Mouse (Mus musculus) ES-Bruce4 (cell line): ENCODE data around the gene Rassf3. TPM values are rescaled to one million over a fixed set of nuclear protein-coding genes. Genes with fewer than 3 reads are reported as not detected.

Source experiments
- H3K27ac ChIP-seq: 2 replicates; pipeline ENCODE4 v1.5.1; 2012; ENCODE audit warnings: low read length, inconsistent platforms; ENCODE audit not compliant: insufficient read depth
- H3K27me3 ChIP-seq: 2 replicates; pipeline ENCODE4 v1.6.1; 2012; ENCODE audit warnings: mild to moderate bottlenecking, low read length, inconsistent platforms; ENCODE audit not compliant: control insufficient read depth, poor library complexity, insufficient read depth, severe bottlenecking
- H3K36me3 ChIP-seq: 2 replicates; pipeline ENCODE4 v1.6.1; 2012; ENCODE audit warnings: inconsistent platforms, mild to moderate bottlenecking, low read length, moderate library complexity; ENCODE audit not compliant: control insufficient read depth, poor library complexity, insufficient read depth, severe bottlenecking
- H3K4me1 ChIP-seq: one replicate; pipeline ENCODE4 v1.8.1; 2011; ENCODE audit warnings: low read length; ENCODE audit not compliant: control insufficient read depth, insufficient read depth
- H3K4me3 ChIP-seq: 2 replicates; pipeline ENCODE4 v1.5.1; 2011; ENCODE audit warnings: low read depth, mild to moderate bottlenecking, low read length
- H3K9ac ChIP-seq: 2 replicates; pipeline ENCODE4 v1.6.1; 2012; ENCODE audit warnings: low read depth, mild to moderate bottlenecking, inconsistent platforms; ENCODE audit not compliant: poor library complexity, severe bottlenecking
- H3K9me3 ChIP-seq: replicated peaks from 2 replicates; pipeline ENCODE4 v1.6.1; 2012; ENCODE audit warnings: mild to moderate bottlenecking, low read length, inconsistent platforms; ENCODE audit not compliant: control insufficient read depth, poor library complexity, insufficient read depth, severe bottlenecking
- CTCF ChIP-seq: IDR thresholded peaks from one replicate; pipeline ENCODE4 v1.8.1; 2011; ENCODE audit warnings: low read depth, low read length
- EP300 ChIP-seq: IDR thresholded peaks from 2 replicates; pipeline ENCODE4 v1.6.1; 2011; ENCODE audit warnings: low read depth, low read length; ENCODE audit not compliant: insufficient read depth
- POLR2A ChIP-seq: IDR thresholded peaks from one replicate; pipeline ENCODE4 v1.8.1; 2011; ENCODE audit warnings: low read length; ENCODE audit not compliant: insufficient read depth
- polyA plus RNA-seq: library from polyadenylated mRNA; stranded (reverse); fragments of >200 nt; gene quantifications from 2 replicates; pipeline ENCODE4 v1.2.4, GENCODE M21; 2011; ENCODE audit warnings: low read depth; ENCODE audit not compliant: missing spikeins, insufficient read depth, insufficient read length

Rassf3 gene
- polyA plus RNA-seq, 1 experiment, result 41.7 TPM

DNA sequence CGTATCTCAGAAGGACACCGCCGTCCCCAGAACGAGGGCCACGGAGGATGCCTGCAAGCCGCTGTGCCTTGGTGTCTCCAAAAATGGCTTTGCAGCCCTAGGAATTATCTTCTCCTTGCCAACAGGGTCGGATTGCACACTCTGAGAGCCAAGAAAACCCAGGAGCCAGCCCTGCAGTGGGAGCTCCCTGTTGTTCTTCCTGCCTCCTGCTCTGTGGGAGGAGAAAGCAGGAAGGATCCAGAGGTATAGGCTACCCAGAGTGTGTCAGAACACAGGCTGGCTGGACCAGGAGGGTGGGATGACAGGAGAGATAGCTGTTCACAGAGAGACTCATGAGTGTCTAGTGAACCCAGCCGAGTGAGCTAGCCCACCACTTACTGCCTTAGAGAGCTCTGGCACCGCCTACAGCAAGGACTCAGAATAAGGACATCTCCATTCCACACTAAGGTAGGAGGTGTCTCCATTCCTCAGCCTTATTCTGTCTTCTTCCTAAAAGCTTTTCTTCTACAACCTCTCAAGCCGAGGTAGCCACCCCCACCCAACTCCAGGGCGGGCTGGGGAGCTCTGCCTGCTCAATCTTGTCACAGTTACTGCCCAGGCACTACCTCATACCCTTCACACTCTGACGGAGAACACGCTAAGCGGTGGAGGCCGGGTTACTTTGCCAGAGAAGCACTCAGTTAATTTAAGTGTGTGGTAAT lies 48.0 kb downstream of the Rassf3 start:
- H3K27ac ChIP-seq, result 0 out of 2 replicates have a peak overlapping the region, but pooled peaks have one; percentile 10
- H3K9me3 ChIP-seq, result no peaks in the 10 kb centered on the region
- H3K9ac ChIP-seq, result no peak overlapping the region
- H3K36me3 ChIP-seq, result no peaks in the 10 kb centered on the region
- no peak for TF ChIP-seq EP300
- TF ChIP-seq CTCF, result no peak
- no peak for TF ChIP-seq POLR2A
- no peaks in the 10 kb centered on the region for H3K27me3 ChIP-seq
- H3K4me1 ChIP-seq, result peaks cover 21% of the 10 kb centered on the region
- H3K4me3 ChIP-seq, result peak overlapping the region; percentile 21

DNA sequence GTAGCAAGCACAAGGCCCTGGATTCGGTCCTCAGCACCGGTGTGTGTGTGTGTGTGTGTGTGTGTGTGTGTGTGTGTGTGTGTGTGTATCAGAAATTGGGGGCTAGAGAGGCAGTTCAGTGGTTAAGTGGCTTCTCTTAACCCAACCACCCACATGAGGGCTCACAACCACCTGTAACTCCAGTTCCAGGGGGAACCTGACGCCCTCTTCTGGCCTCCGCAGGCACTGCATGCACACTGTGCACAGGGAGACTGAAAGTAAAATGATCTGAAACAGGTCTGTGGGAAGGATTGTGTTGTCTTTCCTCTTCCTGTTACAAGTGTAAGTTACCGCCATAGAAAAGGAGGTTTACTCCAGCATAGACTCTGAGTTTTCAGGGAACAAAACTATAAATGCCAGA lies 49.0 kb downstream of the Rassf3 start:
- H3K4me3 ChIP-seq, result no peak overlapping the region
- H3K9ac ChIP-seq, result no peak overlapping the region
- peaks cover 17% of the 10 kb centered on the region for H3K4me1 ChIP-seq
- no peaks in the 10 kb centered on the region for H3K27me3 ChIP-seq
- no peaks in the 10 kb centered on the region for H3K36me3 ChIP-seq
- TF ChIP-seq EP300 (0 out of 2 replicates have a peak, but pooled peaks have one; percentile 43), CTCF (peak; percentile 93), POLR2A (no peak)
- H3K9me3 ChIP-seq, result no peaks in the 10 kb centered on the region
- peak overlapping the region; percentile 24; the same call in 1 of the 2 replicates for H3K27ac ChIP-seq

- H3K9ac ChIP-seq, result no peak overlapping the region
- H3K4me3 ChIP-seq, result no peak overlapping the region
- peaks cover 16% of the 10 kb centered on the region for H3K4me1 ChIP-seq
- no peaks in the 10 kb centered on the region for H3K36me3 ChIP-seq
- H3K27me3 ChIP-seq, result no peaks in the 10 kb centered on the region
- no peak for TF ChIP-seq CTCF
- TF ChIP-seq POLR2A, result no peak
- TF ChIP-seq EP300, result no peak
- no peaks in the 10 kb centered on the region for H3K9me3 ChIP-seq
- H3K27ac ChIP-seq, result 0 out of 2 replicates have a peak overlapping the region, but pooled peaks have one; percentile 5
These were observed 49.6 kb downstream of the Rassf3 start for GRCm38 (mm10) chr10:121426458-121427070.

DNA sequence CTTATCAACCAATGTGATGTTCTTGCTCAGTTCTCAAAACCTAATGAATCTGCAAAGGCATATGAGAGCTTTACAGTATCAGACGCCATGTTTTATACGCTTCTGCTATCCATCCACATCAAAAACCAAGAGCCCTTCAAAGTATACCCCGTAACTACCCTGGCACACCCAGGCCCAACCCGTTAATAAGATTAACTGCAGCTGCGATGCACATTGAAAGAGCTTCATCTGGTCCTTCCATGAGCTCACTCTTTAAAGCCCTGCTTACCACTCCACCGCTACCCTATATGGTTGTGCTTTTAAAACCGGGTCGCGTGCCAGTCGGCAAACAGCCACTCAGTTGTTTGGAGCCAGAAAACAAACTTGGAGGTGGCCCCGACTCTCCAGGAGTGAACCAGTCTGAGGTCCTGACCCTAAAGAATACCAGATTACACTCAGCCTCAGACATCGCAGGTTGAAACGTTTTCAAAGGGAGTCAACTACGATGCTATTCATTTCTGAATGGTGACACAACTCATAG lies 50.6 kb downstream of the Rassf3 start:
- Histone ChIP-seq H3K4me1 (peaks cover 12% of the 10 kb centered on the region), H3K27me3 (no peaks in the 10 kb centered on the region), H3K4me3 (no peak overlapping the region), H3K9me3 (no peaks in the 10 kb centered on the region), H3K9ac (no peak overlapping the region), H3K27ac (no peak overlapping the region), H3K36me3 (no peaks in the 10 kb centered on the region)
- no peak for TF ChIP-seq POLR2A
- TF ChIP-seq CTCF, result no peak
- no peak for TF ChIP-seq EP300

DNA sequence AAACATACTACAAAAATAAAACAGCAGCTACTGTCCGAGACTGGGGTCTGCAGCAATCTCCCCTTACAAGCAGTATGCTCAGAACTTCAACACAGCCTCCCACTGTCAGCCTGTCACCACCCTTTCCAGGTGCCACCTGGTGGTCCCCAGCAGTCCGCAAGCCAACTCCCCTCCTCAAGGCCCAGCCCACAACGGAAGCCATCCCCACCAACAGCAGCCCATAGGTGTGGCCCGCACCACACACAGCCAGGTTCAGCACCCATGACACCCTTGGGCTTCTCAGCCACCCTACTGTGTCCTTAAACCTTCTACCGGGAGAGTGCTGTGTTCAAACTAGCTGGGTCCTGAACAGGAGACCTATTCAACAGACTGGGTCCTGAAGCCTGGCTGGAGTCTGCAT lies 51.1 kb downstream of the Rassf3 start:
- Histone ChIP-seq H3K27me3 (no peaks in the 10 kb centered on the region), H3K4me3 (no peak overlapping the region), H3K9ac (no peak overlapping the region), H3K27ac (no peak overlapping the region), H3K36me3 (no peaks in the 10 kb centered on the region), H3K4me1 (peaks cover 12% of the 10 kb centered on the region), H3K9me3 (no peaks in the 10 kb centered on the region)
- TF ChIP-seq EP300 (no peak), CTCF (no peak), POLR2A (no peak)

- Histone ChIP-seq H3K36me3 (no peaks in the 10 kb centered on the region), H3K9me3 (no peaks in the 10 kb centered on the region), H3K4me1 (peaks cover 15% of the 10 kb centered on the region), H3K27me3 (no peaks in the 10 kb centered on the region), H3K4me3 (no peak overlapping the region), H3K9ac (no peak overlapping the region), H3K27ac (no peak overlapping the region)
- no peak for TF ChIP-seq CTCF
- no peak for TF ChIP-seq POLR2A
- TF ChIP-seq EP300, result no peak
These were observed 51.7 kb downstream of the Rassf3 start for GRCm38 (mm10) chr10:121424455-121424854.
